Mouse (Mus musculus): ENCODE measurements around the gene Tspan5.

Gene Tspan5

GRCm38 (mm10) chr3:138744030-138744774, 2.2 kb downstream of the Tspan5 start:
- peak; percentile 32 for DNase-seq

GRCm38 (mm10) chr3:138745091-138745490, 3.1 kb downstream of the Tspan5 start:
- no peak for DNase-seq

- DNase-seq: peak; percentile 15
Observed at GRCm38 (mm10) chr3:138745596-138745995, 3.6 kb downstream of the Tspan5 start.

DNA sequence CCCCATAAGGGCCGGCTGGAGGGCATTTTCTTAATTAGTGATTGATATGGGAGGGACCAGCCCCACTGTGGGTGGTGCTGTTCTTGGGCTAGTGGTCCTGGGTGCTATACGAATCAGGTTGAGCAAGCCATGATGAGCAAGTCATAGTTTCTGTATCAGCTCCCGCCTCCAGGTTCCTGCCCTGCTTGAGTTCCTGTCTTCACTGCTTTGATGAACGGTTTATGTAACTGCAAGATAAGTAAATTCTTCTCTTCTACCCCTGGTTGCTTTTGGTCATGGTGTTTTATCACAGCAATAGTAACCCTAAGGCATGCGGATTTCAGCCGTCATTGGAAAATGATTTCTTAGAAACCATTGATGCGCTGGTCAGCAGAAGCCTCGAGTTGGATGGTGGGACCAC, 4.6 kb downstream of the Tspan5 start:
- DNase-seq: peak; percentile 31

GRCm38 (mm10) chr3:138747035-138747434, 5.0 kb downstream of the Tspan5 start:
- peak; percentile 37 for DNase-seq

GRCm38 (mm10) chr3:138747985-138748384, 6.0 kb downstream of the Tspan5 start:
- peak; percentile 53 for DNase-seq

GRCm38 (mm10) chr3:138749645-138750044, 7.7 kb downstream of the Tspan5 start:
- DNase-seq: no peak

- no peak for DNase-seq
Observed at GRCm38 (mm10) chr3:138751328-138751727, 9.3 kb downstream of the Tspan5 start.

DNA sequence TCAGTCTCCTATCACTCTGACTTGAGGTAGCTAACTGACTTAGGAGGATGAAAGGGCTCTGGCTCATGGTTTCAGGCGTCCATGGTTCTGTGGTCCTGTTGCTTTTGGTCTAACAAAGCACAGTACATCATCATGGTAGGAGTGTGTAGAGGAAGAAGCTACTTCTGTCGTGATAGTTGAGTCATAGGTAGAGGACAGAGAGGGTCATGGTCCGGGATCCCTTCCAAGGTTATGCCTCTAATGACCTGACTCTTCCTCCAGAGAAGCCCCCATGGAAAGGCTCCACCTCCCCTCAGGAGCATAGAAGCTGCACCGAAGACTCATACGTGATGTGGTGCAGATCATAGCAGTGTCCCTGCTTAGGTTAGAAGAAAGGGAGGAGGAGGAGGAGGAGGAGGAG, 10.1 kb downstream of the Tspan5 start:
- no peak for DNase-seq

DNA sequence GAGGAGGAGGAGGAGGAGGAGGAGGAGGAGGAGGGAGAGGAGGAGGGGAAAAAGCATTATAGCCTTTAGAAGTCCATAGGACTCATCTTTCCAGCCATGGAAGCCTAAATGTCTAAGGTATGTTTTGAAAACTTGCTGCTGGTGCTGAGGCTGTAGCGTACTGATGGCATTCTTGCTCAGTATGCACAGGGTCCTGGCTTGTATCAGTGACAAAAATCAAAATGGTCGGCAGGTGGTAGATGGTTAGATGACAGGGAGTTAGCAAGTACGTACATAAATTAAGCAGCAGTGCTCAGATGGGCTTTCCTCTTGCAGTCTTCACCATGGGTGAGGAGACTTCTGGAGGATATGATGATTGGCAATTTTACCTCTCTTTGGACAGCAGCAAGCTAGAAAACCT, 10.8 kb downstream of the Tspan5 start:
- no peak for DNase-seq

GRCm38 (mm10) chr3:138753182-138753885, 11.3 kb downstream of the Tspan5 start:
- peak; percentile 52 for DNase-seq

GRCm38 (mm10) chr3:138754328-138754727, 12.3 kb downstream of the Tspan5 start:
- DNase-seq: no peak

GRCm38 (mm10) chr3:138757283-138757682, 15.3 kb downstream of the Tspan5 start:
- DNase-seq: no peak

GRCm38 (mm10) chr3:138759968-138760684, 18.1 kb downstream of the Tspan5 start:
- DNase-seq: no peak

DNA sequence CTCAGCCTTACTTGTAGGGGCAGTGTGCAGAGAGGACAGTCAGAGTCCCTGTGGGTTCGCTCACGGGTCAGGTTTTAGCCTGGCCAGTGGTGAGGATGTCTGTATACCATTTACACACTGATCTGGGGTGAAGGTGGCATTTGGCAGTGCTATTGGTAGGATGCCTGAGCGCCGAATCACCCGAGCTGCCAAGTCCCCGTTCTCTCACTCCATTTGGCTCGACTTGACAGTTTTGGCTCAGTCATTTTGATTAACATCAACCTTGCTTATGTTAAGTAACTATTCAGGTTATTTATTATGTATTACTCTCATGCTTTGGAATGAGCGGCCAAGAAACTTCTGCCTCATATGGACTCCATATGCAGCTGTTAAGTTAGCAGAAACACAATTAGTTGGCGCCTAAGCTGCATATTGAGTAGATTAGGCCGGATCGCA, 18.7 kb downstream of the Tspan5 start:
- no peak for DNase-seq

DNA sequence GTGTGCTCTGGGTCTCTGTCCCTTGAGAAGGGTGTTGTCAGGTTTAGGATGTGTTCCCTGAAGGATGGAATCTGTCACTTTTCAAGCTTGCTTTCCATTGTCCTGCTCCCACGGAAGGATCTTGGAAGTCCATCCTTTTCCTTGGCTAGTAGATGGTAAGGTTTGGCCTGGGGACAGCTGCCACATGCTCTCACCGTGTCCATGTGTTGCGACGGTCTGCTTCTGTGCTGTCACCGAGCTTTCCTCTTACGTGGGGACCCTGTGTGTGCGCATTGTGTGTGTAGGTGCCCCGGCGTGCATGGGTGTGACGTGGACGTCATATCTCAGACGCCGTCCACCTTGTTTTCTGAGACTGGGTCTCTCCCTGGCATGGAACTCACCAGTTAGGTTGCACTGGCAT, 19.5 kb downstream of the Tspan5 start:
- no peak for DNase-seq

GRCm38 (mm10) chr3:138763941-138764340, 21.9 kb downstream of the Tspan5 start:
- no peak for DNase-seq

GRCm38 (mm10) chr3:138764782-138765181, 22.8 kb downstream of the Tspan5 start:
- no peak for DNase-seq

GRCm38 (mm10) chr3:138767034-138767433, 25.0 kb downstream of the Tspan5 start:
- no peak for DNase-seq

GRCm38 (mm10) chr3:138768541-138769093, 26.6 kb downstream of the Tspan5 start:
- no peak for DNase-seq

DNA sequence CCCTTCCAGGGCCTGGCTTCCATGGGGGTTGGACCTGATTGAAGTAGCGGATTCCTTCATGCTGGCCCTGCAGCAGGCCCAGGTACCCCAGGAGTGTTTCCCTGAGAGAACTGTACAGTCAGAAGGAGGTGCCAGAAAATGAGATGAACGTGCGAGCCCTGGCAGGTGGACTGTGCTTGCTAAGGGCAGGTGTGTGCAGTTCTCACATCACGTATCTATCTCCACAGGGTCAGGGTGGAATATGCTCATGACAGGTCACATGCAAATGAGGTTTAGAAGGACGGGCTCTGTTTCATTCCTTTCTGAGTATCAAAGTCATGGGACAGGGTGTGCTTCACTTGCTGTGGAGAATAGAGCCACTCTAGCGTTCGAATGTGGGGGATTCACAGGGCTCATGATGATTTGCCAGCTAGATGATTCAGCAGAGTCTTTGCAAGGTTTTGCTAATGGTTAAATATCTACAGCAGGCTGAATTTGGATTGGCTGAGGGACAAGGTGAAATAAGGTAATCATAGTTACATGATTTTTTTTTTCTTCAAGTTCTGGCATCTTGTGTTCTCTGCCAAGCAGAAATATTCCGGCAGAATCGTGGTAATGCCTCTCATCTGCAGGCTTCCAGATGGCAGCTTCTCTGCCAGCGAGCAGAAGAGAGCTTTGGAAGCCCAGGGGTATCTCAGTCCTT, 28.8 kb downstream of the Tspan5 start:
- DNase-seq: peak; percentile 74

- no peak for DNase-seq
Observed at GRCm38 (mm10) chr3:138771549-138772333, 29.7 kb downstream of the Tspan5 start.

All from right cerebral cortex, adult 18-20 months (tissue).